Mouse (Mus musculus): ENCODE data around the gene Snx18. TPM values are rescaled to one million over a fixed set of nuclear protein-coding genes. Genes with fewer than 3 reads are reported as not detected.

Gene Snx18
- polyA plus RNA-seq, 1 experiment: 19.9 TPM

- H3K27me3 ChIP-seq (ENCODE audit: control insufficient read depth, insufficient read depth, insufficient read length): no peaks in the 10 kb centered on the region
- H3K4me3 ChIP-seq: no peak overlapping the region
- no peak overlapping the region for H3K4me2 ChIP-seq (ENCODE audit: low read depth)
- TF ChIP-seq MAX (IDR thresholded peaks at IDR 0.05; ENCODE audit: low read depth): no peak
- no peak for TF ChIP-seq POLR2A (IDR thresholded peaks at IDR 0.05; ENCODE audit: insufficient read length, low read depth)
- TF ChIP-seq TCF3 (IDR thresholded peaks at IDR 0.05; ENCODE audit: insufficient read length, low read depth): no peak
- TF ChIP-seq E2F4 (IDR thresholded peaks at IDR 0.05; ENCODE audit: insufficient read depth): no peak
- no peak for TF ChIP-seq SRF (IDR thresholded peaks at IDR 0.05; ENCODE audit: control insufficient read depth, insufficient read length, low read depth)
- no peak for TF ChIP-seq POLR2AphosphoS2 (IDR thresholded peaks at IDR 0.05; ENCODE audit: insufficient read length, low read depth)
- no peak for TF ChIP-seq REST (IDR thresholded peaks at IDR 0.05; ENCODE audit: insufficient read depth, insufficient read length)
- no peak for TF ChIP-seq MYOD1 (IDR thresholded peaks at IDR 0.05; ENCODE audit: control insufficient read depth in 1 of 3, insufficient read length in 2 of 3, low read depth in 2 of 3)
- TF ChIP-seq MYOG (IDR thresholded peaks at IDR 0.05; ENCODE audit: control insufficient read depth in 1 of 3, insufficient read depth in 1 of 3, insufficient read length in 2 of 3, low read depth in 2 of 3): no peak
- TF ChIP-seq TCF12 (IDR thresholded peaks at IDR 0.05; ENCODE audit: insufficient read depth, poor library complexity, severe bottlenecking): no peak
- TF ChIP-seq CEBPB (IDR thresholded peaks at IDR 0.05; ENCODE audit: insufficient read depth, poor library complexity, severe bottlenecking): no peak
- no peak for TF ChIP-seq USF1 (IDR thresholded peaks at IDR 0.05; ENCODE audit: low read depth)
- no peak overlapping the region for H3ac ChIP-seq (ENCODE audit: control insufficient read depth, insufficient read length)
- peaks cover 100% of the 10 kb centered on the region for H3K79me2 ChIP-seq (ENCODE audit: control insufficient read depth, insufficient read depth)
- peaks cover 12% of the 10 kb centered on the region for H3K36me3 ChIP-seq (ENCODE audit: control insufficient read depth, insufficient read depth)
These were observed 17.6 kb downstream of the Snx18 start for GRCm38 (mm10) chr13:113600531-113601463.

- H3K27me3 ChIP-seq (ENCODE audit: control insufficient read depth, insufficient read depth, insufficient read length): no peaks in the 10 kb centered on the region
- no peak overlapping the region for H3K4me3 ChIP-seq
- peaks cover 12% of the 10 kb centered on the region for H3K36me3 ChIP-seq (ENCODE audit: control insufficient read depth, insufficient read depth)
- H3ac ChIP-seq (ENCODE audit: control insufficient read depth, insufficient read length): no peak overlapping the region
- no peak for TF ChIP-seq CEBPB (IDR thresholded peaks at IDR 0.05; ENCODE audit: insufficient read depth, poor library complexity, severe bottlenecking)
- TF ChIP-seq REST (IDR thresholded peaks at IDR 0.05; ENCODE audit: insufficient read depth, insufficient read length): no peak
- TF ChIP-seq TCF12 (IDR thresholded peaks at IDR 0.05; ENCODE audit: insufficient read depth, poor library complexity, severe bottlenecking): no peak
- no peak for TF ChIP-seq USF1 (IDR thresholded peaks at IDR 0.05; ENCODE audit: low read depth)
- TF ChIP-seq TCF3 (IDR thresholded peaks at IDR 0.05; ENCODE audit: insufficient read length, low read depth): no peak
- no peak for TF ChIP-seq MYOD1 (IDR thresholded peaks at IDR 0.05; ENCODE audit: control insufficient read depth in 1 of 3, insufficient read length in 2 of 3, low read depth in 2 of 3)
- TF ChIP-seq MAX (IDR thresholded peaks at IDR 0.05; ENCODE audit: low read depth): no peak
- H3K79me2 ChIP-seq (ENCODE audit: control insufficient read depth, insufficient read depth): peaks cover 100% of the 10 kb centered on the region
- no peak overlapping the region for H3K4me2 ChIP-seq (ENCODE audit: low read depth)
These were observed 18.4 kb downstream of the Snx18 start for GRCm38 (mm10) chr13:113599701-113600530.

- TF ChIP-seq POLR2AphosphoS2 (IDR thresholded peaks at IDR 0.05; ENCODE audit: insufficient read length, low read depth): peak; percentile 45
- no peak for TF ChIP-seq SRF (IDR thresholded peaks at IDR 0.05; ENCODE audit: control insufficient read depth, insufficient read length, low read depth)
- Histone ChIP-seq H3K79me2 (ENCODE audit: control insufficient read depth, insufficient read depth) (peaks cover 77% of the 10 kb centered on the region), H3K36me3 (ENCODE audit: control insufficient read depth, insufficient read depth) (peaks cover 16% of the 10 kb centered on the region), H3K27me3 (ENCODE audit: control insufficient read depth, insufficient read depth, insufficient read length) (no peaks in the 10 kb centered on the region), H3K4me3 (no peak overlapping the region), H3ac (ENCODE audit: control insufficient read depth, insufficient read length) (no peak overlapping the region), H3K4me2 (ENCODE audit: low read depth) (no peak overlapping the region)
These were observed 20.7 kb downstream of the Snx18 start for GRCm38 (mm10) chr13:113597616-113598015.

- TF ChIP-seq E2F4 (IDR thresholded peaks at IDR 0.05; ENCODE audit: insufficient read depth): no peak
- no peak for TF ChIP-seq POLR2A (IDR thresholded peaks at IDR 0.05; ENCODE audit: insufficient read length, low read depth)
- TF ChIP-seq SRF (IDR thresholded peaks at IDR 0.05; ENCODE audit: control insufficient read depth, insufficient read length, low read depth): no peak
- TF ChIP-seq REST (IDR thresholded peaks at IDR 0.05; ENCODE audit: insufficient read depth, insufficient read length): no peak
- H3K36me3 ChIP-seq (ENCODE audit: control insufficient read depth, insufficient read depth): peaks cover 21% of the 10 kb centered on the region
- H3K27me3 ChIP-seq (ENCODE audit: control insufficient read depth, insufficient read depth, insufficient read length): no peaks in the 10 kb centered on the region
These were observed 21.4 kb downstream of the Snx18 start for GRCm38 (mm10) chr13:113596821-113597541.

More at GRCm38 (mm10) chr13:113596821-113597541, 21.4 kb downstream of the Snx18 start:
- no peak overlapping the region for H3ac ChIP-seq (ENCODE audit: control insufficient read depth, insufficient read length)
- no peak overlapping the region for H3K4me3 ChIP-seq
- peaks cover 71% of the 10 kb centered on the region for H3K79me2 ChIP-seq (ENCODE audit: control insufficient read depth, insufficient read depth)
- no peak overlapping the region for H3K4me2 ChIP-seq (ENCODE audit: low read depth)
